Mouse (Mus musculus): ENCODE results near the gene Tenm2.

Tenm2 gene

DNA sequence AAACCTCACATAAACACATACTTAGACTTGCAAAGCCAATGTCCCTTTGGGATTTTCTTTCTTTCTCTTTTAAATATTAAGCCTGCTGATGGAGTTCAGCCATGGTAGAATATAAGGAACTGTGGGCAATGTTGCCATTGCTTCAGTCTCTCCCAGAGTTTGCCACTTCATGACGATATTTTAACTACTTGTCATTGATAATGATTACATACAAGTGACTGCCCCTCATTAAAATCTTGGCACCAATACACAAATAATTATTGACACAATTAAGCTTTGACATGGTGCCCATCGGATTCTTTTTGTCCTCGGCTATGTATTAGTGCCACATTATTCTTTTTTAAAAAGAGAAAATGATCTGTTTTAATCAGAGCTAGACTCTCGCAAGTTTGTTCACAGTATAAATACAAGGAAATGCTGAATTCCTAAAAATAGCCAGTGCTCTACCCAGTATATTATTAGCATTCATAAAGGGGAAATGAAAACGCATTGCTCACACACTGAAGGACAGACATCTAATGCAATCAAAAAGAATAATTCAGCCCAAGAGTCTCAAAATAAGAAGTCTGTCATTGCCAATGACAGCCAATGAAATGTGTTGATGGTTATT is 158.7 kb downstream of the Tenm2 start:
- no peak for DNase-seq

DNA sequence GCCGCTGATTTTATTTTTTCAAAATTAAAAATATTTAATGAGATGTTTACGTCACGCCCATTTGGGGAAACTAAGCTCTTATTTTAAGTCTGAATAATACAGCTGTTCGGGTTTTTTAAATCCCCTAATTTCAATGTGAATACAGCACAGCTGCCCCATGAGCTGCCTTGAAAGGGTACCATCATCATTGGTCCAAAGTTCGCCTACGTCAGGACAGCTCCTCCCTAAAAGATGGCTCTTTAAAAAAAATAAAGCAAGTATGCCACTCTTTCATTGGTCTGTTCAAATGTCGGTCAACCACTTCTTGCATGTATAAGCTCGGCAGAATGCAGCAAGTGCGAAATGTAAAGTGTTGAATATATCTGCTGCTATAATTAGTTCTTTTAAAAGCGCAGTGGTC is 160.4 kb downstream of the Tenm2 start:
- DNase-seq, result no peak

GRCm38 (mm10) chr11:37065459-37065858 is 170.3 kb downstream of the Tenm2 start:
- DNase-seq, result peak; percentile 8

- peak; percentile 2 to 65 for DNase-seq
Measured at GRCm38 (mm10) chr11:37046671-37047070, 189.1 kb downstream of the Tenm2 start.

- DNase-seq, result no peak
Measured at GRCm38 (mm10) chr11:37041259-37041658, 194.5 kb downstream of the Tenm2 start.

- no peak for DNase-seq
Measured at GRCm38 (mm10) chr11:37039283-37039682, 196.5 kb downstream of the Tenm2 start.

DNA sequence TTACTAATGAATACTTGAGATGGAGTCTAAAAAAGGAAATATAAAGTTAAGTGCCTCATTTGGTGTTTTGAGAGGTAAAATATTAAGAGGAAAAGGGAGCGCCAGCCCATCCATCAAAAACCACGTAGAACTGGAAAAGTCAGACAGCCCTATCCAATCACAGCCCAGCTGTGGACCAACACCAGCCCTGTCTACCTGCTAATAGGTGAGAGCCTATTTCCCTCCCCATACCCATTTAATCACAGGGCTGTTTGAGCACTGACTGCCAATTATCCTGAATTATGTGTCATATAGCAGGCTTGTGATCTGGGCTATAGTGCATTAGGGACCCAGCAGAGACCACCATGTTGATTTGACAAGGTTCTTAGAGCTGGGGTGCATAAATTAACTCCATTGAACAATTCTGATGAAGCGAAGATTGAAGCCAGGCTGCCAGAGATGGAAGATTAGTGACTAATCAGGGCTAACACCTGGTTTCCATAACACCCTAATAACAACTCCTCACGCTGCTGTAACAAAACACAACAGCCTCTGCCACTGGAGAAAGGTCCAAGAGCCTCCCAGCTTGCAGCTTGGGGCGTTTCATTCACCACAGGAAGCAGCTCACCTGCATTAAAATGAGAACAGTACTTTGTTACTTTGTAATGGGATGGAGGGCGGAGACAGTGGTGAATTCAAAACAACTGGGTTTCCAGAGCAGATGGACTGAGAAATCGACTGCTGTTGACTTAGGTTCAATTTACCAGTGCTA is 204.3 kb downstream of the Tenm2 start:
- DNase-seq, result no peak

GRCm38 (mm10) chr11:37011900-37012299 is 223.9 kb downstream of the Tenm2 start:
- DNase-seq, result no peak

DNA sequence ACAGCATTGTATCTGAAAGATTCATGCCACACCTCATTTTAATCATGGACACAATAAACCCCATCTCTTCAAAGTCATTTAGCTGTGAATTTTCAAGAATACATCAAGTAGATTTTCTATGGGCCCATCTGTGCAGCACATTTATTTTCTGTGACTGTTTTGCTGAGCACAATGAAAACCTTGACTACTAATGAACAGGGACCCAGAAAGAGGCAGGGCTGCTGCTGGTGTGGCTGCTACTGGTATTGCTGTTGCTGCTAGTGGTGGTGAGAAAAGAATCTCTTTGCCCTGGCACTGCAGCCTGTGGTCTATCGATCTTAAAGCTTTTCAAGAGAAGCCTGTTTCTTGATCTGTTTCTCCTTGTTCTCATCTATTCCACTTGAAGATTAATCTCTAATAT is 226.5 kb downstream of the Tenm2 start:
- no peak for DNase-seq

DNA sequence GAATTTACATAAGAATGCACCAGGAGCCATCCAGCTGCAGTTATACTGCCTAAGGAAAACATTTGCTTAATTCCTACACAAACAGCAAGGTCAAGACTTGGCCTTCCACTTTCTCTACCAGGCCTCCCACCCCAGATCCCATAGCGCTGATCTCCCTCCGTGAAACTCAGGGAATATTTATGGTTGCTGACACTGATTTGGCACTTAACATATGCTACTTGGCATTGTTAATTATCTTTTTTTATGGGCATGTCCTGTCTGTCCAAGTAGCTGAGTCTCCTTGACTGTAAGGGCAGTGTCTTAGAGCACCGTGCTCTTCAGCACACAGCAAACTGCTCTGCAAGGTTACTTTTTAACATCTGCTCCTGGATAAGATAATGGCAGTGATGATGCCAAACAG is 238.1 kb downstream of the Tenm2 start:
- DNase-seq, result no peak

- DNase-seq, result peak; percentile 29 to 39
Measured at GRCm38 (mm10) chr11:36990895-36991294, 244.9 kb downstream of the Tenm2 start.

GRCm38 (mm10) chr11:36988776-36989565 is 246.8 kb downstream of the Tenm2 start:
- peak in 1 of 2 experiments; percentile 2 for DNase-seq

- DNase-seq, result no peak
Measured at GRCm38 (mm10) chr11:36974142-36974541, 261.6 kb downstream of the Tenm2 start.

- no peak for DNase-seq
Measured at GRCm38 (mm10) chr11:36958102-36958501, 277.7 kb downstream of the Tenm2 start.

DNA sequence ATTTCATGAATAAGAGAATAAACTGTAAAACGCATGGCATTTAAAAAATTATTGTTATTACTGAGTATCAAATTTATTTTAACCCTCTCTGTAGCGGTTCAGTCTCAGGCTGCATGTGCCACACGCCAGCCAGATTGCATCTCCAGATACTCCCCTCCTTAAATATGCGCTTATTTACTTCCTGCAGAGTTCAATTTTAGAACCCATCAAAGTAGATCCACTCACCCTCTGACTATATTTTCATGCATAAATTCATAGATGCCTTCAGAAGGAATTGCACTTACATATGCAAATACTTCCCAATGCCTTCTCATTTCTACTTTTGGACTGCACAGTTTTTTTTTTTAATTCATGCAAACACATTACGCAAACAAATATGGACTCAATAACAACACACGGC is 294.3 kb downstream of the Tenm2 start:
- DNase-seq, result no peak

DNA sequence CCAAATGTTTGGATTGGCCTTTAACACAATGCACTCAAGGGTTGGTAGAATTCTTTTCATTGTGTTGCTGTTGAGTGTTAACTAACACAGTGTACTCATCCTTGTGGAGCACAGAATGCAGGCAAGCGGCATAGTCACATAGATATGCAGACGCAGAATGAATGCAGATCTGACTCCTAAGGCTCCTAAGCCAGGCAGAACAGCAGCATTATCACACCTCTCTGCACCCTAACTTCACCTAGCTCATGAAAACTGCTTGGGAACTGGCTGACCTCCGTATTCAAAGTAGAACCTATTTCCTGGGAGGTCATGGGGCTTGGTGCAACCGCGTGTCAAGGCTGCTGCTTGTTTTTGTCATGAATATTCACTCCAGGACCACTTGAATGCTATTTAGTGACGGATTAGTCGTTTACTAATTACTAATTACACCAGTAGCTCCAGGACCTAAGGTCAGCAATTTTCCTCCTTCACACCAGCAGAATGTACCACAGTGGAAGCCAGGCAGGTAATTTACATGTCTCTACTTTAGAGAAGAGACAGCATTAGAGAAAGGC is 295.1 kb downstream of the Tenm2 start:
- peak; percentile 1 to 14 for DNase-seq

- no peak for DNase-seq
Measured at GRCm38 (mm10) chr11:36929817-36930216, 305.9 kb downstream of the Tenm2 start.

DNA sequence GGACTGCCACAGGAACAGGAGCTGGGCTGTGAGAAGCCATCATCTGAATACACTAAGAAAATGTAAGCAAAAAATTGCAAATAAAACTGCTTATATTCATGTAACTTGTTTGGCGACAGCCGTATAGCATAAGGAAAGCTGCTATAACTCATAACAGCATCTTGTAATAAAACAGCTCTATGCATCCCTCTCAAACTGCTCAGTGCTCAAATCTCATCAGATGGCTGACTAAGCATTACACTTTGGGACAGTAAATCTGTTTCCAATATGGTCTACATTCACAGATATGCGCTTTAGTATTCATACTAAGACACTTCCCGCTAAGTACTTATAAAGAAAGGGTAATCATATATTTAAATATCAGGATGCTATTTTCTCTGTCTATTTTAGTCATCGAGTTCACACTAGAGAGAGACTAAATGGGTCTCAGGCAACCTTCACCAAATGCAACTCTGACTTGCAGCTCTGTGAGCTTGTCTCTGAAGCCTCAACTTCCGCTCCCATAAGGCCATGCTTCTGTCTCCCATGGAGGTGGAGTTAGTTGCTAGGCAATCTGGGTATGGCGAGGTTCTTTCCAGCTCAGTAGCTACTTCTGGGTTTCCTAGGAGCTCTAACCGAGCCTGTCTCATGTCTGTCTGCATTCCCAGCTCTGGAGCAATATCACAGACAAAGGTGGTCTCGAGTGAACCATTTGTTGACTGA is 308.9 kb downstream of the Tenm2 start:
- no peak for DNase-seq

DNA sequence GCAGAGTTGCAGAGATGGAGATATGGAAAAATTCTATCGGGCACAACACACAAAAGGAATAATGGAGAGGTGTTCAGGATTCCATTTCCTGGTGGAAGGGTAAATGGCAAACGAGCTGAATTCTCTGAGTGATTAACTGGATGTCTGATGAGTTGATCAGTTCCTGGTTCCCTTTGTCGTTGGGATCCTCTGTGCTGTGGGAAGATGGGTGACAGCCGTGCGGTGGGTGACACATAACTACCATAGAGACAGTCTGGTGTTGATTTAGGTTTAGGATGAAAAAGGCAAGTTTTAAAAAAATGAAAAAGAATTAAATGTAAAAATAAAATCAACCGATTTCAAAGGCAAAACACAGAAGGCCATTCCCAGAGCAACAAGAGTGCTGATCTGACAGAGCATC is 316.5 kb downstream of the Tenm2 start:
- DNase-seq, result no peak

- DNase-seq, result peak in 1 of 2 experiments; percentile 46
Measured at GRCm38 (mm10) chr11:36911406-36911805, 324.4 kb downstream of the Tenm2 start.

DNA sequence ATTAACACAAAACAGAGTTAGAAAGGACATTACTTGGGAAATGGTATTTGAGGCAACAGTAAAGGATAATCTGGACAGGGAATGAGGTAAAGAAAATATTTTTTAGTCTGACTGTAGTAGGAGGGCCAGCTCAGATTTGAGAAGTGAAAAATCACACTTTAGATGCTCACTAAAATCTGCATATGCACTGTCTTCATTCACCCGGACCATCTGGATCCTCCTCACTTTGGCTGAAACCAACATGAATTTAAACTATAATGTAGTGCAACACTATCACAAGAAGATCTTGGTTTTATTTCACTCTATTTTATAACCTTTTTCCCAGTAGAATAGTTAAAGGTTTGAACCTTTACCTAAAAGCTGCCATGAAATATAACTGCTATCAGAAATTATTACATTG is 326.7 kb downstream of the Tenm2 start:
- DNase-seq, result no peak

GRCm38 (mm10) chr11:36902302-36902701 is 333.5 kb downstream of the Tenm2 start:
- DNase-seq, result no peak

DNA sequence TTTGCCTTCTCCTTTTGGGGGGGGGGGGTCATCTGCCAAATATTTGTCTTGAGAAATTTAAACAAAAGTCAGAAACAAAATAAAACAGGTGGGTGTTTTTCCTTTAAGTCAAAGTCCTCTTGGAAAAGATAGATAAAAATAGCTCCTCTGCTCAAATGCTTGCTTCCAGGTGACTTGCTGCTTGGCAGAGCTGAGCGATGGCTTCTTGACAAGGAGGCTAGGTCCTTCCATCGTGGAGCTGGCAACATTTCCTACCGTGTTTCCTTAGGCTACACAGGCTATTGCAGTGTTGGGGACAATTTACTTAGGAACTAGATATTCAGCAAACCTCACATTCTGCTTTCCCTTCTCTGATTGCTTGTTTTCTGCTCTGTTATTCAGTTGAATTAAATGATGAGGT is 342.7 kb downstream of the Tenm2 start:
- no peak for DNase-seq
